Mouse (Mus musculus): ENCODE measurements around the gene Depp1. TPM values are rescaled to one million over a fixed set of nuclear protein-coding genes. Genes with fewer than 3 reads are reported as not detected.

Depp1 gene
- polyA plus RNA-seq, 1 experiment, result 11.9 TPM

GRCm38 (mm10) chr6:116653684-116654454 lies 3.5 kb downstream of the Depp1 start:
- no peak overlapping the region for H3K27ac ChIP-seq (ENCODE audit: control insufficient read depth, insufficient read depth, low read depth, low read length, poor library complexity)
- peaks cover 1% of the 10 kb centered on the region; the same call in 1 of the 2 replicates for H3K4me1 ChIP-seq (ENCODE audit: control insufficient read depth, insufficient read depth, low read length)
- WGBS, result 61% methylated on average over 9 of the region's 9 CpGs
- TF ChIP-seq POLR2A (IDR thresholded peaks at IDR 0.05; ENCODE audit: borderline replicate concordance, control insufficient read depth, low read depth, low read length), result no peak
- no peak for TF ChIP-seq CTCF (IDR thresholded peaks at IDR 0.05; ENCODE audit: control insufficient read depth, insufficient read depth, low read length)
- H3K4me3 ChIP-seq (replicated peaks; ENCODE audit: control insufficient read depth, low read depth, low read length), result no peak overlapping the region

- no peak overlapping the region for H3K27ac ChIP-seq (ENCODE audit: control insufficient read depth, insufficient read depth, low read depth, low read length, poor library complexity)
- TF ChIP-seq CTCF (IDR thresholded peaks at IDR 0.05; ENCODE audit: control insufficient read depth, insufficient read depth, low read length) (no peak), POLR2A (IDR thresholded peaks at IDR 0.05; ENCODE audit: borderline replicate concordance, control insufficient read depth, low read depth, low read length) (no peak)
- WGBS, result 52% methylated on average over 2 of the region's 2 CpGs
Observed at GRCm38 (mm10) chr6:116663364-116663763, 13.0 kb downstream of the Depp1 start.

DNA sequence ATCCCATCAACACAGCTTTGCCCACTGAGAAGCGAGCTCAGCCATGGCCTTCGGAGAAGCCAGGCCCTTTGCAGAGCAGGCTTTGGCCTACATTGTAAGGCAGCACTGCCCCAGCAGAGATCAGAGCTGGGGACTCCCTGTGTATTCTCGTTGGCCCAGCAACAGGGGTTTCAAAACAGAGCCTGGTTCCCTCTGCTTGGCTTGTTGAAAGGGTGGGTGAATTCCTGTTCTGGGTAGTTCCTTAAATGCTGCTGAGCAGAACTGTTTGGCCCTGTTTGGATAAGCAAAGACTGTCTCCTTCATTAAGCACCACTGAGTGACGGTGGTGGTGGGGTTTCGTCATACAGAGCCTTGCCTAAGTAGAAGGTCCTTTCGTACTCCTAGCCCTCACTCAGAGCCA lies 13.6 kb downstream of the Depp1 start:
- Histone ChIP-seq H3K27ac (ENCODE audit: control insufficient read depth, insufficient read depth, low read depth, low read length, poor library complexity) (peak overlapping the region; percentile 28), H3K4me1 (ENCODE audit: control insufficient read depth, insufficient read depth, low read length) (peaks cover 4% of the 10 kb centered on the region; the same call in 1 of the 2 replicates), H3K4me3 (replicated peaks; ENCODE audit: control insufficient read depth, low read depth, low read length) (no peak overlapping the region)
- 31% methylated on average over 6 of the region's 6 CpGs for WGBS
- no peak for TF ChIP-seq POLR2A (IDR thresholded peaks at IDR 0.05; ENCODE audit: borderline replicate concordance, control insufficient read depth, low read depth, low read length)
- no peak for TF ChIP-seq CTCF (IDR thresholded peaks at IDR 0.05; ENCODE audit: control insufficient read depth, insufficient read depth, low read length)

More at GRCm38 (mm10) chr6:116663364-116663763, 13.0 kb downstream of the Depp1 start:
- Histone ChIP-seq H3K4me3 (replicated peaks; ENCODE audit: control insufficient read depth, low read depth, low read length) (no peak overlapping the region), H3K4me1 (ENCODE audit: control insufficient read depth, insufficient read depth, low read length) (peaks cover 3% of the 10 kb centered on the region; the same call in 1 of the 2 replicates)

DNA sequence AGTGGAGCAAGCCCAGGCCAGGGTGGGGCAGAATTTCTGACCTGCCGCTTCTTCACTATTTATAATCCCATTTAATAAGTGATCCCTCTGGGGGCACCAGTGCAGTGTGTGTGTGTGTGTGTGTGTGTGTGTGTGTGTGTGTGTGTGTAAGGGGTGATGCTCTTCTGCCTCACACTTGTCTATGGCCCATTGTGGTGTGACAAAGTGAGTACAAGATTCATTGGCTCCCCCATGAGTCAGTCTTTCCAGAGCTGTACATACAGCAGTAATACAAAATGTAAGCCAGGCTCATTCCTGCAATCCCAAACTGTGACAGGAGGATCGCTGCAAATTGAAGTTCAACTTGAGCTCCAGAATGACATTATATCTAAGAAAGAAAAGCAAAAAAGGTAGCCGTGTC lies 14.4 kb downstream of the Depp1 start:
- H3K4me3 ChIP-seq (replicated peaks; ENCODE audit: control insufficient read depth, low read depth, low read length), result no peak overlapping the region
- no peak overlapping the region; the same call in 1 of the 2 replicates for H3K27ac ChIP-seq (ENCODE audit: control insufficient read depth, insufficient read depth, low read depth, low read length, poor library complexity)
- WGBS, result 79% methylated on average over 3 of the region's 3 CpGs
- peaks cover 8% of the 10 kb centered on the region; the same call in 1 of the 2 replicates for H3K4me1 ChIP-seq (ENCODE audit: control insufficient read depth, insufficient read depth, low read length)
- TF ChIP-seq POLR2A (IDR thresholded peaks at IDR 0.05; ENCODE audit: borderline replicate concordance, control insufficient read depth, low read depth, low read length) (no peak), CTCF (IDR thresholded peaks at IDR 0.05; ENCODE audit: control insufficient read depth, insufficient read depth, low read length) (no peak)

- Histone ChIP-seq H3K27ac (ENCODE audit: control insufficient read depth, insufficient read depth, low read depth, low read length, poor library complexity) (peak overlapping the region; percentile 19; the same call in 1 of the 2 replicates), H3K4me3 (replicated peaks; ENCODE audit: control insufficient read depth, low read depth, low read length) (no peak overlapping the region), H3K4me1 (ENCODE audit: control insufficient read depth, insufficient read depth, low read length) (peaks cover 8% of the 10 kb centered on the region; the same call in 1 of the 2 replicates)
- 66% methylated on average over 12 of the region's 12 CpGs for WGBS
- TF ChIP-seq CTCF (IDR thresholded peaks at IDR 0.05; ENCODE audit: control insufficient read depth, insufficient read depth, low read length) (no peak), POLR2A (IDR thresholded peaks at IDR 0.05; ENCODE audit: borderline replicate concordance, control insufficient read depth, low read depth, low read length) (no peak)
Observed at GRCm38 (mm10) chr6:116666085-116666750, 15.8 kb downstream of the Depp1 start.

GRCm38 (mm10) chr6:116666892-116667291 lies 16.5 kb downstream of the Depp1 start:
- 77% methylated on average over 3 of the region's 3 CpGs for WGBS
- Histone ChIP-seq H3K27ac (ENCODE audit: control insufficient read depth, insufficient read depth, low read depth, low read length, poor library complexity) (no peak overlapping the region), H3K4me1 (ENCODE audit: control insufficient read depth, insufficient read depth, low read length) (peaks cover 8% of the 10 kb centered on the region; the same call in 1 of the 2 replicates), H3K4me3 (replicated peaks; ENCODE audit: control insufficient read depth, low read depth, low read length) (no peak overlapping the region)
- TF ChIP-seq POLR2A (IDR thresholded peaks at IDR 0.05; ENCODE audit: borderline replicate concordance, control insufficient read depth, low read depth, low read length) (no peak), CTCF (IDR thresholded peaks at IDR 0.05; ENCODE audit: control insufficient read depth, insufficient read depth, low read length) (no peak)

GRCm38 (mm10) chr6:116667382-116667781 lies 17.0 kb downstream of the Depp1 start:
- no peak overlapping the region for H3K4me3 ChIP-seq (replicated peaks; ENCODE audit: control insufficient read depth, low read depth, low read length)
- H3K27ac ChIP-seq (ENCODE audit: control insufficient read depth, insufficient read depth, low read depth, low read length, poor library complexity), result no peak overlapping the region
- WGBS, result 58% methylated on average over 3 of the region's 3 CpGs
- no peak for TF ChIP-seq POLR2A (IDR thresholded peaks at IDR 0.05; ENCODE audit: borderline replicate concordance, control insufficient read depth, low read depth, low read length)
- TF ChIP-seq CTCF (IDR thresholded peaks at IDR 0.05; ENCODE audit: control insufficient read depth, insufficient read depth, low read length), result no peak
- H3K4me1 ChIP-seq (ENCODE audit: control insufficient read depth, insufficient read depth, low read length), result peaks cover 9% of the 10 kb centered on the region; the same call in 1 of the 2 replicates

Data from bone marrow, adult 2 months (tissue).